Mouse (Mus musculus) MEL (cell line): Measurements from ENCODE around the gene H60b. TPM values are rescaled to one million over a fixed set of nuclear protein-coding genes. Genes with fewer than 3 reads are reported as not detected.
"Not testable (repeated sequence)": the region's sequence is repeated elsewhere in the genome, so short reads cannot be mapped to it uniquely, and the experiment has no call there.

ENCODE experiments used
- DNase-seq: peaks from one replicate; pipeline ENCODE4 v3.0.0; 2011; ENCODE audit warnings: low read depth, low spot score
- H3K27ac ChIP-seq: 2 replicates; pipeline ENCODE4 v1.5.1; 2012; ENCODE audit warnings: low read depth, mild to moderate bottlenecking, control low read depth, low read length, moderate library complexity; ENCODE audit not compliant: control insufficient read depth
- H3K27me3 ChIP-seq, 2 experiments: fragments of 150-350 bp in 1 of 2; sonication (generic) in 1 of 2; 2 replicates each; pipeline ENCODE4 v1.6.1; 2012; ENCODE audit warnings: low read length in 2 of 2, mild to moderate bottlenecking in 2 of 2, improper control_type of control experiment in 1 of 2, moderate library complexity in 1 of 2; ENCODE audit not compliant: insufficient read depth in 2 of 2, control insufficient read depth in 1 of 2
- H3K36me3 ChIP-seq, 2 experiments: 2 replicates each; pipeline ENCODE4 v1.6.1; 2012 to 2014; ENCODE audit warnings: low read length in 2 of 2, improper control_type of control experiment in 1 of 2, inconsistent platforms in 1 of 2, mild to moderate bottlenecking in 1 of 2; ENCODE audit not compliant: insufficient read depth in 2 of 2, control insufficient read depth in 1 of 2
- H3K4me1 ChIP-seq, 2 experiments: fragments of 150-350 bp in 1 of 2; sonication (generic) in 1 of 2; 2 replicates each; pipeline ENCODE4 v1.6.1; 2012; ENCODE audit warnings: low read length in 2 of 2, improper control_type of control experiment in 1 of 2, mild to moderate bottlenecking in 1 of 2; ENCODE audit not compliant: insufficient read depth in 2 of 2, control insufficient read depth in 1 of 2
- H3K4me3 ChIP-seq, 2 experiments: fragments of 150-350 bp in 1 of 2; sonication (generic) in 1 of 2; 2 replicates each; pipeline ENCODE4 v1.5.1; 2012; ENCODE audit warnings: low read depth in 2 of 2, low read length in 2 of 2, mild to moderate bottlenecking in 2 of 2, moderate library complexity in 2 of 2, control low read depth in 1 of 2, improper control_type of control experiment in 1 of 2; ENCODE audit not compliant: control insufficient read depth in 1 of 2, insufficient read depth in 1 of 2
- H3K79me2 ChIP-seq: 2 replicates; pipeline ENCODE4 v1.6.1; 2012; ENCODE audit warnings: mild to moderate bottlenecking, low read length, moderate library complexity; ENCODE audit not compliant: control insufficient read depth, poor library complexity, insufficient read depth
- H3K9ac ChIP-seq: 2 replicates; pipeline ENCODE4 v1.6.1; 2012; ENCODE audit warnings: low read depth, mild to moderate bottlenecking, control low read depth, low read length, moderate library complexity; ENCODE audit not compliant: control insufficient read depth, poor library complexity, severe bottlenecking
- H3K9me3 ChIP-seq: fragments of 150-350 bp; sonication (generic); replicated peaks from 2 replicates; pipeline ENCODE4 v1.6.1; 2012; ENCODE audit warnings: mild to moderate bottlenecking, low read length, improper control_type of control experiment, moderate library complexity; ENCODE audit not compliant: insufficient read depth
- BHLHE40 ChIP-seq: IDR thresholded peaks from 2 replicates; pipeline ENCODE4 v1.6.1; 2012; ENCODE audit warnings: low read depth, mild to moderate bottlenecking, inconsistent platforms, low read length, improper control_type of control experiment, borderline replicate concordance
- CTCF ChIP-seq, 3 experiments: IDR thresholded peaks in 2 of 3; conservative IDR thresholded peaks in 1 of 3; 2 replicates each; pipeline ENCODE4 v1.5.1; 2011 to 2012; ENCODE audit warnings: low read length in 3 of 3, low read depth in 2 of 3, mild to moderate bottlenecking in 2 of 3, improper control_type of control experiment in 1 of 3, inconsistent platforms in 1 of 3, mixed read lengths in 1 of 3, moderate library complexity in 1 of 3; ENCODE audit not compliant: control insufficient read depth in 1 of 3, insufficient read depth in 1 of 3, poor library complexity in 1 of 3, severe bottlenecking in 1 of 3
- ELF1 ChIP-seq: IDR thresholded peaks from 2 replicates; pipeline ENCODE4 v1.6.1; 2014; ENCODE audit warnings: low read depth, mild to moderate bottlenecking, inconsistent platforms, low read length, improper control_type of control experiment, moderate library complexity
- ETS1 ChIP-seq: IDR thresholded peaks from 2 replicates; pipeline ENCODE4 v1.6.1; 2012; ENCODE audit warnings: low read depth, mild to moderate bottlenecking, inconsistent platforms, low read length, improper control_type of control experiment, moderate library complexity
- GABPA ChIP-seq: IDR thresholded peaks from 2 replicates; pipeline ENCODE4 v1.6.1; 2012; ENCODE audit warnings: low read depth, mild to moderate bottlenecking, inconsistent platforms, low read length, improper control_type of control experiment, moderate library complexity
- GATA1 ChIP-seq: IDR thresholded peaks from 2 replicates; pipeline ENCODE4 v1.6.1; 2011; ENCODE audit warnings: low read depth, low read length, improper control_type of control experiment
- HCFC1 ChIP-seq: IDR thresholded peaks from 2 replicates; pipeline ENCODE4 v1.6.1; 2012; ENCODE audit warnings: low read depth, mild to moderate bottlenecking, inconsistent platforms, low read length, improper control_type of control experiment, moderate library complexity
- JUND ChIP-seq: IDR thresholded peaks from 2 replicates; pipeline ENCODE4 v1.6.1; 2011; ENCODE audit warnings: low read depth, mild to moderate bottlenecking, improper control_type of control experiment, low read length
- KAT2A ChIP-seq: conservative IDR thresholded peaks from 2 replicates; pipeline ENCODE4 v1.6.1; 2012; ENCODE audit warnings: low read depth, low read length, improper control_type of control experiment, inconsistent platforms
- MYB ChIP-seq: IDR thresholded peaks from 2 replicates; pipeline ENCODE4 v1.6.1; 2011; ENCODE audit warnings: mild to moderate bottlenecking, low read depth, low read length, improper control_type of control experiment
- NRF1 ChIP-seq: IDR thresholded peaks from 2 replicates; pipeline ENCODE4 v1.6.1; 2014; ENCODE audit warnings: low read depth, mild to moderate bottlenecking, inconsistent platforms, low read length, improper control_type of control experiment, moderate library complexity; ENCODE audit not compliant: poor library complexity, insufficient read depth, severe bottlenecking
- POLR2AphosphoS5 ChIP-seq: IDR thresholded peaks from 2 replicates; pipeline ENCODE4 v1.6.1; 2012; ENCODE audit warnings: low read depth, borderline replicate concordance, mild to moderate bottlenecking, inconsistent platforms, low read length, moderate library complexity, mixed read lengths
- RAD21 ChIP-seq: IDR thresholded peaks from 2 replicates; pipeline ENCODE4 v1.6.1; 2011; ENCODE audit warnings: mild to moderate bottlenecking, low read depth, low read length, improper control_type of control experiment
- RCOR1 ChIP-seq: IDR thresholded peaks from 2 replicates; pipeline ENCODE4 v1.6.1; 2012; ENCODE audit warnings: low read depth, mild to moderate bottlenecking, inconsistent platforms, low read length, improper control_type of control experiment
- SIN3A ChIP-seq: IDR thresholded peaks from 2 replicates; pipeline ENCODE4 v1.6.1; 2012; ENCODE audit warnings: low read length, improper control_type of control experiment, inconsistent platforms
- SMC3 ChIP-seq: IDR thresholded peaks from 2 replicates; pipeline ENCODE4 v1.6.1; 2011; ENCODE audit warnings: low read depth, low read length, improper control_type of control experiment
- UBTF ChIP-seq: IDR thresholded peaks from 2 replicates; pipeline ENCODE4 v1.6.1; 2012; ENCODE audit warnings: low read depth, mild to moderate bottlenecking, inconsistent platforms, low read length, improper control_type of control experiment, moderate library complexity, borderline replicate concordance; ENCODE audit not compliant: insufficient read depth
- USF1 ChIP-seq: IDR thresholded peaks from 2 replicates; pipeline ENCODE4 v1.6.1; 2014; ENCODE audit warnings: low read depth, mild to moderate bottlenecking, inconsistent platforms, low read length, improper control_type of control experiment, moderate library complexity
- USF2 ChIP-seq, 2 experiments: IDR thresholded peaks; 2 replicates each; pipeline ENCODE4 v1.6.1; 2011 to 2012; ENCODE audit warnings: improper control_type of control experiment in 2 of 2, low read length in 2 of 2, borderline replicate concordance in 1 of 2, inconsistent platforms in 1 of 2, low read depth in 1 of 2, mild to moderate bottlenecking in 1 of 2; ENCODE audit not compliant: insufficient read depth in 1 of 2
- ZC3H11A ChIP-seq: IDR thresholded peaks from 2 replicates; pipeline ENCODE4 v1.6.1; 2012; ENCODE audit warnings: low read depth, mild to moderate bottlenecking, inconsistent platforms, low read length, improper control_type of control experiment
- ZKSCAN1 ChIP-seq: IDR thresholded peaks from 2 replicates; pipeline ENCODE4 v1.6.1; 2012; ENCODE audit warnings: low read depth, mild to moderate bottlenecking, inconsistent platforms, low read length, improper control_type of control experiment, moderate library complexity
- ZMIZ1 ChIP-seq: IDR thresholded peaks from 2 replicates; pipeline ENCODE4 v1.6.1; 2012; ENCODE audit warnings: low read depth, mild to moderate bottlenecking, inconsistent platforms, low read length, improper control_type of control experiment, moderate library complexity
- ZNF384 ChIP-seq: IDR thresholded peaks from 2 replicates; pipeline ENCODE4 v1.6.1; 2012; ENCODE audit warnings: low read depth, mild to moderate bottlenecking, inconsistent platforms, low read length, improper control_type of control experiment
- polyA plus RNA-seq, 2 experiments: library from polyadenylated mRNA; stranded (reverse) in 1 of 2; unstranded in 1 of 2; fragments of >175 nt in 1 of 2; fragments of >200 nt in 1 of 2; gene quantifications; 2 replicates each; pipeline versions ENCODE4 v1.2.1 to v1.2.4; 2012; ENCODE audit warnings: low replicate concordance in 2 of 2, low read depth in 1 of 2; ENCODE audit not compliant: insufficient read length in 2 of 2, insufficient read depth in 1 of 2, missing spikeins in 1 of 2
- total RNA-seq: library from RNA; depleted of rRNA; stranded (reverse); fragments of 300-350 nt; gene quantifications from 2 replicates; pipeline ENCODE4 v1.2.3, GENCODE M21; 2012

H60b gene
- total and polyA plus RNA-seq, 3 experiments, result not detected

DNA sequence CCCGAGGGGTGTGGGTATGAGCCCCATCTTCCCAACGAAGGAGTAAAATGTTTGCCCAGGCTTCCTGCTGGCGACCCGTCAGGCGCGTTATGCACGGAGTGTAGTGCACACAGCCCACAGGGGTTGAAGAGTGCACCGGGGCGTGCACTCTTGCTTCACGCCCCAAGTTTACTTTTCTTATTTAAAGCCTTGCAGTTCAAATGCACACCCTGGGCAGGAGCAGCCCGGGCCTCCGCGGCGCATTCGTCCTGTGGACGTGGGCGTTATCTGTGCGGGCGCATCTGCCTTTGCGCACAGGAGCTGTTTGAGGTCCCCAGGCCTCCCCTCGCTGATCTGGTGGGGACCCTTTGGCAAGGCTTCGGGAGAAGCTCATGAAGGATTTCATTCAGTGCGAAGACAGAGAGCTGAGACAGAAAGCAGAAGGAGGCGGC lies 760 bp downstream of the H60b start:
- H3K27me3 ChIP-seq, result peaks cover 2% of the 10 kb centered on the region in 2 experiments; a peak in 3 of 4 replicates
- TF ChIP-seq RCOR1 (no peak), KAT2A (no peak), GATA1 (no peak), USF1 (no peak), UBTF (no peak), ZC3H11A (no peak), NRF1 (no peak), HCFC1 (no peak), ZMIZ1 (no peak), RAD21 (no peak), CTCF (IDR thresholded peaks at IDR 0.05 in 2 of 3, conservative IDR thresholded peaks at IDR 0.05 in 1 of 3; ENCODE audit: control insufficient read depth in 1 of 3, insufficient read depth in 1 of 3, low read depth in 2 of 3, low read length in 3 of 3, poor library complexity in 1 of 3, severe bottlenecking in 1 of 3) (no peak)
- no peaks in the 10 kb centered on the region for H3K9me3 ChIP-seq
- no peaks in the 10 kb centered on the region for H3K4me1 ChIP-seq
- no peak overlapping the region for H3K27ac ChIP-seq
- no peaks in the 10 kb centered on the region for H3K36me3 ChIP-seq
- DNase-seq, result no peak
- H3K79me2 ChIP-seq, result no peaks in the 10 kb centered on the region
- no peak overlapping the region for H3K4me3 ChIP-seq
- H3K9ac ChIP-seq, result no peak overlapping the region

GRCm38 (mm10) chr10:22159581-22160140 lies 1.3 kb downstream of the H60b start:
- TF ChIP-seq ZNF384 (no peak), MYB (no peak), RAD21 (no peak), SIN3A (no peak), ZKSCAN1 (no peak), SMC3 (no peak), KAT2A (no peak), BHLHE40 (no peak), JUND (no peak), USF1 (no peak), ETS1 (no peak), ELF1 (no peak), USF2 (IDR thresholded peaks at IDR 0.05; ENCODE audit: borderline replicate concordance in 1 of 2, insufficient read depth in 1 of 2, low read depth in 1 of 2, low read length in 2 of 2) (no peak), GABPA (no peak), ZC3H11A (no peak), POLR2AphosphoS5 (no peak)
- Histone ChIP-seq H3K4me3 (no peak overlapping the region), H3K9ac (no peak overlapping the region), H3K27ac (no peak overlapping the region), H3K79me2 (no peaks in the 10 kb centered on the region), H3K9me3 (no peaks in the 10 kb centered on the region), H3K27me3 (peaks cover 2% of the 10 kb centered on the region in 2 experiments; a peak in 3 of 4 replicates), H3K4me1 (no peaks in the 10 kb centered on the region), H3K36me3 (no peaks in the 10 kb centered on the region)
- no peak for DNase-seq

DNA sequence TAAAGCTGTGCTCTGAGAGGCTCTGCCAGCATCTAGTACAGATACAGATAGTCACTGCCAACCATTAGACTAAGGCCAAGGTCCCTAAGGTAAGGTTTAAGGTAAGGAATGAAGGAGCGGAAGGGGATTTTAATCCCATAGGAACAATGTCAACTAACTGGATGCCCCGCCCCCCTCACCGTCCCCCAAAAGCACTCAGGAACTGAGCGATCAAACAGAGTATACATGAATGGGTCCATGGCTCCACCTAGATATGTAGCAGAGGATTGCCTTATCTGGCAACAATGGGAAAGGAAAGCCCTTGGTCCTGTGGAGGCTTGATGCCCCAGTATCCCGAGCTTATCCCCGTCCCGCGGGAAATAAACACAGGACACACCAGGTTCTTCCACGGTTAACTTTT lies 4.9 kb downstream of the H60b start:
- not testable (repeated sequence) for H3K4me3 ChIP-seq

More for the DNA sequence above, 4.9 kb downstream of the H60b start:
- H3K9ac ChIP-seq, H3K4me1 ChIP-seq, H3K79me2 ChIP-seq, H3K36me3 ChIP-seq, H3K9me3 ChIP-seq, H3K27me3 ChIP-seq, H3K27ac ChIP-seq: not testable (repeated sequence)
- peak; percentile 3 for DNase-seq
